Mouse (Mus musculus) layer of hippocampus, postnatal 25 days (tissue): Measurements from ENCODE around the gene Col8a2. TPM values are rescaled to one million over a fixed set of nuclear protein-coding genes. Genes with fewer than 3 reads are reported as not detected.

Experiments used
- DNase-seq, 2 experiments: peaks; one replicate each; pipeline ENCODE4 v3.0.0; 2022; ENCODE audit warnings: mixed read lengths in 2 of 2, low spot score in 1 of 2; ENCODE audit errors: extremely low spot score in 1 of 2
- total RNA-seq, 2 experiments: library from RNA; stranded (reverse); gene quantifications; 2 replicates each; pipeline ENCODE4 v1.2.3; 2021

Col8a2 gene
- total RNA-seq: 1 to 10 TPM; 1.2 to 1.5 TPM

DNA sequence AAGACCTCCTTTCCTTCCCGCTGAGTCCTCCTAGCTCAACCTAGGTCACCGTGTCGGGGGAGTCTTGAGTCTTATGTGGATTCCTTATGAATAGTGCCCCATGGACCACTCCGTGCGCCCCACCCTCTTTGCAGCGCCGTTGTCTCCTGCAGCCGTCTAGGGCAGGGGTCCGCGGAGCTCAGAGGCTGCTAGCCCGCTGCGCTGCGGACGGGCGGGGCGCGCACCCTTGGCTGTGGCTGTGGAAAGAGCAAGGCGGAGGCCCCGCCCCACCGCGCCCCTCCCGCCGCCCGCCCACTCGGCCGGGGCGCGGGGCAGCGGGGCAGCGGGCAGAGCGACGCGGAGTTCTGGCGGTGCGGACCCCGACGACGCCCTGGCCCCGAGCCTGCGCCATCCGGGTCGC is at the start of gene Col8a2:
Col8a2 (plus strand) TSS at position 302 of the 400 bp plus-strand sequence.
- no peak for DNase-seq

DNA sequence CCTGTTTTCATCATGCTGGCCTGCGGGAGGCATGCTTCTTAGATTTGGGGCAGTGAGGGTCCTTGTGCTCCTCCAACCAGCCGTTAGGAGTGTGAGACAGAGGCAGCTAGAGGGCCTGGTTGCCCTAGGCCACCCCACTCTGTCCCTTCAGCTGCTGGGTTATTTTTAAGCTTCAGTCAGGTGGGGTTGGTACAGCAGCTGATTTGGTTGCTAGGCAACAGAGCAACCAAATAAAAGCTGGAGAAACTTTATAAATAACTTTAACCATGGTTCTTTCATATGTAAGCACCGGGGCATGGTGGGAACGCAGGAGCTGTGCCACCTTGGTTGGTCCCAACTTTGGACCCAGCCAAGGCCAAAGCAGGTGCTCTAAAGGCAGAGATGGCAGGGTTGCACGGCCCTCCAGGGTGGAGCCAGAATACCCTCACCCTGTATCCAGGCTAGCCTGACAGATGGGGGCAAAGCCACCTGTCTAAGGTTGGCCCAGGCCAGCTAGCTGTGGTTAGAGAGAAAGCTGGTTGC is 48.8 kb upstream of the Col8a2 start:
- no peak for DNase-seq

DNA sequence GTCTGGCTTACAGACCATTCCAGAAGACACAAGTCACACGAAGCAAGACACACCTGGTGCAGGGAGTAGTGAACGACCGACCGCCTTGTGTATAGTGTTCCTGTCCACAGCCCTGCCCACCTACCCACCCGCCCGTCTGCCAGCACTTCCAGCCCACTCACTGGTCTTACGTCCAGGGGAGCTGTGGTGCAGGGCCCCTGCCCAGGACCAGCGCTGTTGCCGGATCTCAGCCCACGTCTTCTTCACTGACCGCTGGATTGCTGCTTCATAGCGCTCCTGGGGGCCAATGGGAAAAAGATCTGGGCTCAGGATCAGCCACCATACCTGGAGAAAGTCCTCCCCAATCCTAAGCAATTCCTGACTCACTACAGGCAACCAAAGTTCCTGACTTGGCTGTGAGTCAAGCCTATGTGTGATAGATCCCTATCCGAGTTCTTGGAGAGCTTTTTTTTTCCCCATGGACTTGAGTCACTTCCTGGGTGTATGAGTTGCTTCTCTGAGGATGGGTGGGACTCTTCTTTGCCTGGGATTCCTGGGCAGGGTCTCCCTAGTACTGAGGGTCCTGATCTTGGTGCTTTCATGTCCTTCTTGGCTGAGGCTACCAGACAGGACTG is 46.6 kb upstream of the Col8a2 start:
- DNase-seq: no peak

DNA sequence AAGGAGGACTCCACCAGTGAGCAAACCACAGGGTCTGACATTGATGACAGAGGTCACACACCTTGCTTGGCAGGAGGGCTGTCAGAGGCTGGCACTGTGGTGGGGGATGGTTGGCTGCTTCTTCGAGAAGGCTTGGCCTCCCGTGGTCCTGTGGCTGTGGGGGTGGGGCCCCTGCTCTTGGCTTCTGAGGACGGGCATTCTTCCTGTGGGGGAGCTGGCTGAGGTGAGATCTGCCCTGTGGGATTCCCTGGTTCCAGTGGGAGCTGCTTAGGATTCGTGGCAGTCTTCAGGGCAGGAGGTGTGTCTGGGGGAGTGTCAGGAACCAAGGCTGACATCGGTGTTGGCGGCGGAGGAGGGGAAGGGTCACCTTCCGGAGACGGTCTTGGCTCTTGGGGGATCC is 44.6 kb upstream of the Col8a2 start:
- DNase-seq: peak in 1 of 2 experiments; percentile 5

DNA sequence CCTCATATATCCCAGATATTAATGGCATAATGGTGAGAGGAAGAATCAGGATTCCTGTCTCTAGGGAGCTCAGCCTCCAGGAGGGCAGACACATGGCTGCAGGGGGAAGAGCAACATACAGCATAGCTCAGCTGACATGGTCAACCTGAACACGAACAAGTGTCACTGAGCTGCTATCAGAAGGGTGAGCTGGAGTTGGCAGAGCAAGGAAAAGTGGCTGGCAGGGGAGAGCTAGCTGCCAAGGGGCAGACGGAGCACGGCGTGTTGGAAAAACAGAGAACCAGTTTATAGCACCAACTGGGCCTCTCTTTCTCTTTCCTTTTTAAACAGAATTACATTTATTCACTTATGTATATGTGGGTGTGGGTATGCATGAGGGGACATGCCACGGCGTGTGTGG is 44.1 kb upstream of the Col8a2 start:
- DNase-seq: peak in 1 of 2 experiments; percentile 5

DNA sequence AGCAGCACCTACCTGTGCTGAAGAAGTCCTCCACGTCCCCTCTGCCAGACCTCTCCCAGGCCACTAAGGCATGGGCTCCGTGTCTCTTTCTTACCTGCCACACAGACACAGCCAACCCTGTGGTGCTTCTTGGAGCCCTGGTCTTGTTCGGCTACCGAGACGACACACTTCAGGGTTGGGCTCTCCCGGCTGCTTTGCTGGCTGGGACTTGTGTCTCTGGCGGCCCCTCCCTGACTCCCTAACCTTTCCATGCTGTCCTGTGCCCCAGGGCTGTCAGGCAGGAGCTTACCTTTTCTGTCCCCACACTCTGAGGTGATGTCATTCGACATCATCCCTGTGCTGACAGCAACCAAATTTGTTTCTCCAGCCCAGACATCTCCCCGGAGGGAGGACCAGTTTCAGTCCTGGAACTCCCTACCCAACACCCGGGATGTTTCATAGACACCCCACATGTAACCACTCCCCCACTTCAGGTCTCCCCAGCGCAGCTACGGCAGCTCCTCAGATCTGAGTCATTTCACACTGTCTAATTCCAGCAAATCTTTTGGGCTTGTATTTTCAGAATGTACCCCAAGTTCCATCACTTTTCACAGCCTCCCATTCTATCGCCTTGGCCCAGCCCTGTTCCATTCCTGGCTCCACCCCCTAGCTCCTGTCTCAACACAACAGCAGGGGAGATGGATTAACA is 40.2 kb upstream of the Col8a2 start:
- no peak for DNase-seq

DNA sequence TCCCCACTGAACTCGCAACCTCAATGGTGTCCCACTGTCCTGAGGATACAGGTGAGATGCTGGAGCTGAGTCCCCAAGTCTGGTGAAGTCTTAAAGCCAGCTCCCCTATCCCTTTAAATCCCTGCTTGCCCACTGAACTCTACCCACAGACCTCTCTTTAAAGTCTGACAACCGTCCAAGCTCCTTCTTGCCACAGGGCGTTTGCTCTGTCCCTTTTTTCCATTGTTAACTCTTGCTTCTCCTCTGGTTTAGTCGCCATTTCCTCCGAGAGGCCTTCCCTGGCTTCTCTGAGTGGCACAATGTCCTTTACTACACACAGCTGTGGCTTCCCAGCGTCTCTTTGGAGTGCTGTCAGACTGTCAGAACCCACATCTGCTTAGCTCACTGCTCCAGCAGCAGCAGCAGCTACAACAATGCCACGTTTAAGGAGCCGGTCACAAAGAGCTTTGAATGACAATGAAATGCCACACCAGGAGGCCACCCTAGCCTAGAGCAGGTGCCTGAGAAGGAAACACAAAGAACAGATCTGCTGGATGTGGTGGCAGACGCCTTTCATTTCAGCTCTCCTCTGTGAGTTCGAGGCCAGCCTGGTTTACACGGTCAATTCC is 38.2 kb upstream of the Col8a2 start:
- DNase-seq: no peak

DNA sequence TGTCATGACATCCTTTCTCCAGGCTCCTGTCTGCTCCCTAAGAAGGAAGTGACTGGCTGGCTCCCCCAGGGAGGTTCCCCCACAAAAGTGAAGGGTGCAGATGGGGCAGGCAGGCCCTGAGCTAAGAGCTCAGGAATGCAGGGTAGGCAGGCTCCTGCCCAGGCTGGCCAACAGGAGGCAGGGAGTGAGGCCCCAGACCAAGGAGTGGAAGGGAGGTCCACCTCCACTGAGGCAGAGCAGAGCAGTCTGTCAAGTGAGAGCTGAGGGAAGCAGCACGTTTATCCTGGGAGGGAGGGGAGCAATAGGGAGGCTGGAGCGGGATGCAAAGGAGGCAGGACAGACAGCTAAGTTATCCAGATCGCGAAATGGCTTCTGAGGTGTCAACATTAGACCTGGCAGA is 35.9 kb upstream of the Col8a2 start:
- DNase-seq: no peak

DNA sequence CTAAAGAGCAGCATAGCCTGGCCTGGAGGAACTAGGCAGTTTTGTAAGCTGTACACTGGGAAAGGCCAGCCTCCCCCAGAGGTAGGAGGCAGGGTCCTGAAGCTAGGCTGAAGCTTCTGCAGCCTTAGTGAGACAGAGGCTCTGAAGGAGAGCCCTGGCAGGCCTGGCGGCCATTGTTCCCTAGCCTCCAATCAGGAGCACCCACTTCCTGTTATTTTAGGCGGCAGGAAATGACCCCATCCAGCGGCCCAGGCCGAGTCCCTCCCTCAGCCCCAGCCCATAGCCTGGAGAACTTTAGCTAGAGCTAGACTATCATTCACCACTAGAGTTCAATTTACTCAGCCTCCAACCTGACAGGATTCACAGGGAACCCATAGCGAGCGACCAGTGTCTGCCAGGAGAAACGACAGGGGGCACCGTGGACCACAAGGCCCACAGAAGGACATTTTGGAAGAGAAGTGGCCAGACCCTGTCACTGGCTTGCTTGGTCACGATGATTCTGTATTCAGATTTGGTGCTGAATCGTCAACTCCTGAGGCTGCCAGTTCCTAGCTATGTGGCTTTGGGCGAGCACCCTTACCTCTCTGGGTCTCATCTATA is 34.8 kb upstream of the Col8a2 start:
- no peak for DNase-seq

DNA sequence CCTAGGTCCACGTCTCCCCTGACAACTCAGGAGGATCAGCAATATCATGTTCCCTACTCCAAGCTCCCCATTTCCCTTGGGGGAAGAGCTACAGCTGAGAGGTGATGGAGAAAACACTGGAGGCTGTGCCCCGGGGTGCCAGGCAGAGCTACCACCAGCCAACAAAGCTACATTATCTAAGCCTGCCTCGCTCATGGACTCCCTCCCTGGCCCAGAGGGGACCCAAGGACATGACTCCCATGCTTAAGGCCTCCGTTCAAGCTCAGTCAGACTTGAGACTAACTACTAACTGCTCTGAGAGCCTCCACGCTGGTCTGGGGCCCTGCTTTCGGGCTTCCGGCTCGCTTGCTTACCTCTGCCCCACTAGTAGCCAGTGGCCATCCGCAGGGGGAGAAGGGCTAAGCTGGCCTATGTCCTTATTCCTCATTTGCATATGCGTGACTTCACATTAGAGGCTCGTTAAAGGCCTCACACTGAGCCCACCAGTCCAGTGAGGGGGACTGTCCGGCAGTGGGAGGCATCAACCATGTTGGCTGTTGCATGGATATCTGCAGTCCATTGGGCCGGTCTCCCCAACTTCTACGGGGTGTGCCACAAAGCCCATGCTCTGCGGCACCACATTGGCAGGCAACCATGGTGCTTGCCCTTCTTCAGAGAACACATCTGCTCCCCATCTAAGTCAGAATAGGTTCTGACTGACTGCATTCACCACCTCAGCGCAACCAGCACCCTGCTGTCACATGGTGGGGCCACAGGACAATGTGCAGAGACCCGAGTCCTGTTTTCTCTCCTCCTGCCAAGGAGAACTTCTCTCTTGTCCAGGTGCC is 34.0 kb upstream of the Col8a2 start:
- DNase-seq: no peak

DNA sequence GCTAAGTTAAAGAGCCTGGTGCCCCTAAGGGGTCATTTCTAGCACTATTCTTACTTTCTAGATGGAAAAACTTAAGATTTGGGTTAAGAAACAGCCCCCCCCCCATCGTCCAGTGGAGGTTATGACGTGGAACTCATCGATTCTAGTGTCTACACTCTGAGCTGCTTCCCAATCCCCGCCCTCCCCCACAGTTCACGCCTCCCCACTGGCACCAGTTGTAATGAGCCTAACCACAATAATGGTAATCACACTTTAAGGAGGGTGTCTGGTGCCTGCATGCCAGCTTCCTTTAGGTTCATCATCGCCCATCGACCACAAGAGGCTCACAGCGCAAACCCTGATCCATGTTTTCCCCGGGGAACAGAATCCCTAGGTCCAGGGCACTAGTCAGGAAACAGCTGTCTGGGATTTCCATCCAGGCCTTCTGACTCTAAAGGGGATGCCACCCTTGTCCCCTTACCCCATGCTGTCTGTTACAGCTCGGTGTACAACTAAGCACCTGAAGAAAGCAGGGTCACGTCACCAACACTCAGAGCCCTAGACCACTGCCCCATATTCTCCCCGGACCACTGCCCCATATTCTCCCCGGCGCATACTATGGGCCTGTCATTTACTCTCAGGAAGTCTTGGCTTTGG is 32.8 kb upstream of the Col8a2 start:
- no peak for DNase-seq

DNA sequence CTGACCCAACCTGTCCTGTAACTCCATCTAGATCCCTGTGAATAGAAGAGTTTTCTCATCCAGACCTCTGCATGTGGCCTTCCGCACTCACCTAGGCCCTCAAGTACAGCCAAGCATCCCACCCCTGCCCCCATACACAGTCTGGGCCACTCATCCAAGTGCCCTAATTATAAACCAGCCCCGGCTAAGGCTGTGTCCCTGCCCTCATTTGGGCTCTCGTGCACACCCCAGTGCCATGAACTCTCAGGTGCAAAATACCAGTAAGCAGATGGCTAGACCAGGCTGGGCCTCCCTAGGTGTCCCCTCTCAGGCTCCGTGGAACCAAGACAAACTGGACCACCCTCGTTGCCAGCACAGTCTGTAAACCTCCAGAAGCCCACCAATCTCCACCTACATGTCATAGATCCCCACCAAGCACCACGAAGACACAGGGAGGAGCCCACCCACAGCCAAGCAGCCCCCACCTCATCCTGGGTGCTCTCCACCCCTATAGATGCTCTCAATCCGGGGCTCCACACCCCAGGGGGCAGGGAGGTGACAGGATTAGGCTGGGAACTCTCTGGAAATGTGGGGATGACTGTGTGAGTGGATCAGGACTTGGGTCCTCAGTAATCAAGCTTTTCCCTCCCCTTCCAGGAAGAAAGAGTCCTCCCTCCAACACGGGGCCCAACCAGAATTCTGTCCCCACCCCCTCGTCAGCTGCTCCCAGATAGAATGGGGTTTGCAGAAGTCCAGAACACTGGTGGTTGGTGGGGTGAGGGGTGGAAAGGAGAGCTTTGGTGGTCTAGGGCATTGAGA is 32.1 kb upstream of the Col8a2 start:
- DNase-seq: peak in 1 of 2 experiments; percentile 56

DNA sequence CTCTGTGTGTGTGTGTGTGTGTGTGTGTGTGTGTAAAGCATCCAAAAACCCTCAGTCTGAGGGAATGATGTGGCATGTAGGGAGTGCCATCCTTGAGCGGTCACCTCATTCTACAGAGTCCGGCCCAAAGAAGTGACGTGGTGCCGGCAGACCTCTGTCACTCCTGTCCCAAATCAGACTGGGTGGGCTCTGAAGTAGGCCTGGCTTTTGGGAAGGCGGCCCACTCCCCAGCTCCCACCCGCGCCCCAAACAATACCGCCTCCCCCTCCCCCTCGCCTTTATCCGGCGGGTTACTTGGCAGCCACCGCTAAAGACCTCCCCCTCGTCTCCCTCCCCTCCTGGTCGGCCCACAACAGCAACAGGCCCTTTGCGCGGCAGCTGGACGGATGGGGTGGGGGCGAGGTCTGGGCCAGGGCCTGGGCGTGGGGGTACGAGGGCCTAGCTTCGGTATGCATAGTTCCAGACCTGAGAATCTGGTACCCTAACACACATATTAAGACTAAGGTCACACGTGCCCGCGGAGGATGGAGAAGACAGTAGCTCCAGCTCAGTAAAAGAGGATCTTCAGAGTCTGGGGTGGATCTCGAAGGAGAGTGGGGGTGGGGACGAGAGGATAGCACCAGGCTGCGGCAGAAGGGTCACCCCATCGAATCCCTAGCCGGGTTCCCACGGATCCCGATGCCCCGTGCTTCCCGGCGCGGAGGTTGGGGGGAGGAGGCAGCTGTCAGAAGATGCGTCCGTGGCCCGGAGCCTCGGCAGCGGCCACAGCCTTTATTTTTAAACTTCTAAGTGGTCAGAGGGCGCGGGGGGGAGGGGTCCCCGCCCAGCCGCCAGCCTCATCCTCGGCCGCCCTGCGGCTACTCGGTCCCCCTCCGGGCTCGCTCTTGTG is 31.2 kb upstream of the Col8a2 start:
- no peak for DNase-seq

DNA sequence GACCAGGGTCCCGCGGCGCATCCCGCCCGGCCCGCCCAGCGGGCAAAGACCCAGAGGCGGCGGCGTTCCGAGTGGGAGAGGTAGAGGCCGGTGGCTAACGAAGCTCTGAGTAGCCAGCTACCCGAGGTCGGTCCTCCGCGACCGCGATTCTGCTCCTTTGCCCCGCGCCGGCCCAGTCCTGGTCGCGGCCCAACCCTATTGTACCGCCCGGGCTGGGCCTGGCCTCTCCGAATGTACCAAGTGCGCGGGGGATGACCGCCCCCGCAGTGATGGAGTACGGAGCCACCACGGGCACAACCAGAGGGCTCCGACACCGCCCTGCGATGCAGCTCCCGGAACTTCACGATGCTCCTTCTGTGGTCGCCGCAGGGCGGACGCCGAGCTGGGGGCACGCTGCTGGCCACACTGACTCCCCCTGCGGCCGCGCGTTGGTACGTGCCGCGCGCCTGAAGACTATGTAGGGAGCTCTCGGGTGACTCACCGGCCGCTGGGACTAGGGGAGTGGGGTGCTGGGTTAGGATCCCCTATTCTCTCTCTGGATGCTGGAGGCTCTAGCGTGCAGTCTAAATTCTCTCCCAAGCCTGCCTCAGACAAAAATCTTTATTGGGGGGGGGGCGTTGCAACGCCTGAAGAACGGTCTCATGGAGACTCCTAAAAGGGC is 30.3 kb upstream of the Col8a2 start, which contains the start of gene Map7d1:
Map7d1 (minus strand) TSS at position 213 of the 661 bp plus-strand sequence.
- DNase-seq: peak; percentile 85 to 95

DNA sequence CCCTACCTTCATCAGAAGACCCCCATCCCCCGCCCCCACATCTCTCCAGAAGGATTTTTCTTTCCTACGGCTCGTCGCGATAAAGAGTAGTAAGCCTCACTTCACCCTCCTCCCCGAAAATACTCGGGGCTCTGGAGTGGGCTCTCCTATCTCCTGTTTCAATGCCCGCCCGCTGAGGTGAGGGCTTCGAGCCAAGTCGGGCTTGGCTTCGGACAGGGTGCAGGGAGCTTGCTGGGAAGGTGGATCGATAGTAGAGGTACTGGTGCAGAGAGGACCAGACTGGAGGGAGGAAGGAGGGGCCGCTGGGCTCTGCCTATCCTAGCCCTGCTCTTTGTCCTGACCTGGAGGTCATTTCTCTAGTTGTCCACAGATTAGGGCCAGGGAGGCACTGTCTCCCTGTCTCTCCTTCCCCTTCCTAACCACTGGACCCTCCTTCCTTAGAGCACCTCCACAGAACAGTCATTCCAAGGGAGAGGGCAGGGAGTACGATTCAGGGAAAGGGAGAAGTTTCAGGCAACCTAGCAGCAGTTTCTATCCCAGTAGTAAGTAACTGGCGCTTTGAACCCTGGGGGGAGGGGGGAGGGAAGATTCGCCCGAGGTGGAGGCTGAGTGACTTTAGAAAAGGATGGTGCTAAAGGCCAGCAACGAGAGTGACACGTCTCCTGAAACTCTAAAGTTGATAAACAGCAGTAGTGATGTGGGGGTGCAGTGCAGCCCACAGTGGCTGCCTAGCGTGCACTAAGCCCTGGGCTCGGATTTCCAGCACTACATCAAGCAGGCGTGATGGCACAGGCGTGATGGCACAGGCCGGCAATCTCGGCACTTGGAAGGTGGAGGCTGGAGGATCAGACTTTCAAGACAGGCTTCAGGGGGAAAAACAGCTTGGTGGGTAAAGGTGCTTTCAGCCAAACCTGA is 29.4 kb upstream of the Col8a2 start:
- DNase-seq: no peak

DNA sequence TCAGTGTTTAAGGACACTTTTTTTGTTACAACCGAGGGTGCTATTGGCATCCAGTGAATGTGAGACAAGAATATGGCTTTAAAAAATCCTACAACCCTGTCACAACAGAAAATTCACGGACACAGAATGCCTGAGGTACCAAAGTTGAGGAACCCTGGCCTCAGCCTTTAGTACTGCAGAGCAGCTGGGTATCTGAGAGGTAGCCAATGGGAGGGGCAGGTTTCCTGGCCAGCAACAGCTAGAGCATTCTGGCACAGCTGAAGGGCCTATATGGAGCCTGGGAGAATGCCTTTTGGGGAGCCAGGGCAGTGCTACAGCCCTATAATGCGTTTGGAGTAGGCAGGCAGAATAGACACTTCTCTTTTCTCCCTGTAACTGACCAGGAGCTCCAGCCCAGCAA is 27.5 kb upstream of the Col8a2 start:
- DNase-seq: no peak
